Comparison of ENCODE assay signal across 23 mouse cellular contexts in the genomic region with DNA sequence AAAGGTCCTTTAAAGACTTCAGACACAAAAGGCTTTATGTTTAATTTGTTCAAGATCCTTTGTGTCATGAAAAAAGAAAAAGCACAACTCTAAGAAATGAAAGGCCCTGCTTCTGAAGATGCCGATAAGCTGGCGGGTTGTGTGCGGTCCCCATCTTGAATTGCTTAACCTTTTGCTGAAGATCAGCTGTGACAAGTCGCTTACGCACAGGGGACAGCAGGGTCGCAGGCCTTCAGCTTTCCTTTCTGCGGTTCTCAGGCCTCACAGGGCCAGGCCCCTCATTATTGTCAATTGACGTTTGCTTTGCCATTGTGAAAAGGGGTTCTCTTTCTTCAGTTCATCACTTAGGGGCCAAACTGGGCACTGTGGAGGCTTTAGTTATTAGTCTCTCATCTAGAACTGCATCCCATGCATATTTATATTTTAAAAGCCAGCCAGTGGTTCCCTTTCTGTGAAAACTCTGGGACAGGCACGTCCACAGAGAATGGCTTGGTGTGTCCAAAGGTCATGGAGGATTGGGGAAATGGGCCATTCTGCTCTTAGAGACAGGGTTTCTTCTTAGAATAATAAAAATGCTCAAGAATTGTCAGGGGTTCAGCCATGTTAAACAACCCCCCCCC. TPM values are rescaled to one million over a fixed set of nuclear protein-coding genes. Genes with fewer than 3 reads are reported as not detected.
DNase-seq lines count a peak whose midpoint lies in the region; ATAC-seq and TF ChIP-seq lines count a peak whose summit lies in the region.
"Had no signal": no experiment of that assay in that cellular context is flagged by ENCODE, and none has a peak within 500 bp of the region (broad histone marks: within the 10 kb centered on the region; RNA-seq: fewer than 3 reads in every experiment).

No protein-coding gene starts in this region.

- H3K4me2 ChIP-seq in midbrain, postnatal 0 days (ENCODE audit: low read depth, low read length, poor library complexity, severe bottlenecking): no peak overlapping the region
- H3K4me2 ChIP-seq: embryonic facial prominence, embryonic 12.5 days; forebrain, embryonic 12.5 days; heart, embryonic 11.5 days; heart, embryonic 15.5 days had no signal

- H3K4me1 ChIP-seq in midbrain, embryonic 10.5 days: peaks cover 54% of the 10 kb centered on the region
- no peaks in the 10 kb centered on the region for H3K4me1 ChIP-seq in midbrain, postnatal 0 days (ENCODE audit: insufficient read depth, low read length)
- H3K4me1 ChIP-seq: embryonic facial prominence, embryonic 12.5 days; heart, embryonic 15.5 days had no signal

- peak overlapping the region; percentile 52 for H3K27ac ChIP-seq in midbrain, embryonic 10.5 days (replicated peaks)
- H3K27ac ChIP-seq in midbrain, postnatal 0 days (ENCODE audit: low read depth, low read length): no peak overlapping the region
- H3K27ac ChIP-seq: embryonic facial prominence, embryonic 12.5 days; forebrain, embryonic 12.5 days; heart, adult 2 months; heart, embryonic 15.5 days had no signal

- peaks cover 39% of the 10 kb centered on the region for H3K27me3 ChIP-seq in midbrain, embryonic 10.5 days (ENCODE audit: low read depth, poor library complexity, severe bottlenecking)
- H3K27me3 ChIP-seq in midbrain, postnatal 0 days (ENCODE audit: insufficient read depth, low read length): no peaks in the 10 kb centered on the region
- H3K27me3 ChIP-seq: embryonic facial prominence, embryonic 12.5 days; heart, embryonic 15.5 days had no signal

- 27% methylated on average over 9 of the region's 9 CpGs for WGBS in midbrain, embryonic 10.5 days
- 38% methylated on average over 9 of the region's 9 CpGs for WGBS in midbrain, postnatal 0 days

- no peak overlapping the region for H3K4me3 ChIP-seq in midbrain, embryonic 10.5 days
- no peak overlapping the region for H3K4me3 ChIP-seq in midbrain, postnatal 0 days (ENCODE audit: low read depth, low read length)
- H3K4me3 ChIP-seq: embryonic facial prominence, embryonic 12.5 days; forebrain, embryonic 12.5 days; heart, adult 2 months; heart, embryonic 15.5 days had no signal

- H3K9me3 ChIP-seq in midbrain, embryonic 10.5 days (replicated peaks): no peaks in the 10 kb centered on the region
- H3K9me3 ChIP-seq in midbrain, postnatal 0 days (ENCODE audit: low read length): no peaks in the 10 kb centered on the region
- H3K9me3 ChIP-seq: embryonic facial prominence, embryonic 12.5 days; forebrain, embryonic 12.5 days; G1E; heart, embryonic 15.5 days had no signal

- no peak overlapping the region for H3K9ac ChIP-seq in midbrain, postnatal 0 days (replicated peaks; ENCODE audit: low read length, poor library complexity, severe bottlenecking)
- H3K9ac ChIP-seq: embryonic facial prominence, embryonic 12.5 days; forebrain, embryonic 12.5 days; forebrain, postnatal 0 days; heart, embryonic 15.5 days had no signal

- no peak for TF ChIP-seq CTCF in midbrain, postnatal 0 days (IDR thresholded peaks at IDR 0.05)

- ATAC-seq in midbrain, postnatal 0 days (ENCODE audit: low FRiP score): no peak
- ATAC-seq: CD4-positive, CD25-positive, alpha-beta regulatory T cell, adult 4 months; forebrain, postnatal 0 days; hindbrain, embryonic 16.5 days had no signal

- peak; percentile 50 for DNase-seq in embryo, embryonic 10 days (ENCODE audit: low spot score)
- no peak for DNase-seq in embryo, embryonic 9.5 days (ENCODE audit: extremely low spot score)
- DNase-seq in midbrain, embryonic 10.5 days (ENCODE audit: low spot score): peak; percentile 65
- no peak for DNase-seq in midbrain, postnatal 0 days (ENCODE audit: low spot score)
- DNase-seq in retina, embryonic 14.5 days (ENCODE audit: low spot score): peak; percentile 41
- no peak for DNase-seq in retina, postnatal 1 day
- DNase-seq in cerebellum, adult 11-12 months: no peak
- DNase-seq in kidney, adult 18-20 months: no peak
- DNase-seq: adrenal gland, postnatal 10 days; B cell, adult 2 months; cerebellum, adult 2 months; cerebellum, postnatal 10 days; forebrain, postnatal 0 days; gastrocnemius, postnatal 14 days; heart, adult 2 months; heart, postnatal 14 days had no signal

- peaks cover 13% of the 10 kb centered on the region for H3K36me3 ChIP-seq in midbrain, embryonic 10.5 days
- H3K36me3 ChIP-seq in midbrain, postnatal 0 days (ENCODE audit: insufficient read depth, low read length): peaks cover 20% of the 10 kb centered on the region

RNA-seq across cellular contexts. Expression of gene Atg7, which starts 39.3 kb away (rescaled TPM):
- 22.4 and 24.8 TPM in 2 replicates for polyA plus RNA-seq in midbrain, embryonic 10.5 days (2016; fragmentation: Nextera tagmentation; extraction: Ambion mirVana)
- total RNA-seq in midbrain, postnatal 0 days (2014; rRNA removed): 13.9 and 21.5 TPM in 2 replicates
- polyA plus RNA-seq in midbrain, postnatal 0 days (2015; fragmentation: Nextera tagmentation; extraction: Ambion mirVana): 15.3 and 17.1 TPM in 2 replicates

Comparison
In these comparisons a context has a peak if more than half of its experiments do, and no peak if none do; other contexts are left out.
1. DNase-seq: peak in embryo, embryonic 10 days (single experiment), midbrain, embryonic 10.5 days (single experiment) and retina, embryonic 14.5 days (single experiment); none in embryo, embryonic 9.5 days (single experiment), midbrain, postnatal 0 days (single experiment), retina, postnatal 1 day (single experiment), cerebellum, adult 11-12 months (single experiment) and kidney, adult 18-20 months (single experiment).